In genomic region chr6:30673764-30674561, GRCm38 (mm10) we compare ENCODE assay signal across 10 mouse cellular contexts. TPM values are rescaled to one million over a fixed set of nuclear protein-coding genes. Genes with fewer than 3 reads are reported as not detected.
DNase-seq lines count a peak whose midpoint lies in the region; ATAC-seq lines count a peak whose summit lies in the region.
"Had no signal": no experiment of that assay in that cellular context is flagged by ENCODE, and none has a peak within 500 bp of the region (broad histone marks: within the 10 kb centered on the region; RNA-seq: fewer than 3 reads in every experiment).

No protein-coding gene starts in this region.

- H3K36me3 ChIP-seq in heart, embryonic 13.5 days, result no peaks in the 10 kb centered on the region
- H3K36me3 ChIP-seq in midbrain, embryonic 14.5 days (ENCODE audit: control insufficient read depth, insufficient read depth, low read length), result no peaks in the 10 kb centered on the region

- 0 out of 2 replicates have a peak overlapping the region, but pooled peaks have one; percentile 1 for H3K4me3 ChIP-seq in heart, embryonic 13.5 days
- no peak overlapping the region for H3K4me3 ChIP-seq in midbrain, embryonic 14.5 days (replicated peaks; ENCODE audit: low read depth, low read length)

- H3K4me1 ChIP-seq in heart, embryonic 13.5 days, result peaks cover 57% of the 10 kb centered on the region
- H3K4me1 ChIP-seq in midbrain, embryonic 14.5 days (ENCODE audit: control insufficient read depth, insufficient read depth, low read length), result peaks cover 47% of the 10 kb centered on the region

- H3K4me2 ChIP-seq in heart, embryonic 13.5 days, result peak overlapping the region; percentile 48
- H3K4me2 ChIP-seq in midbrain, embryonic 14.5 days (ENCODE audit: low read length), result peak overlapping the region; percentile 38

- 0 out of 2 replicates have a peak, but pooled peaks cover 3% of the 10 kb centered on the region for H3K27me3 ChIP-seq in heart, embryonic 13.5 days (replicated peaks)
- no peaks in the 10 kb centered on the region for H3K27me3 ChIP-seq in midbrain, embryonic 14.5 days (ENCODE audit: control insufficient read depth, insufficient read depth, low read length)
- H3K27me3 ChIP-seq: CH12.LX had no signal

- no peak for ATAC-seq in heart, embryonic 13.5 days (ENCODE audit: extremely low read depth, insufficient number of reproducible peaks, low FRiP score, low TSS enrichment)
- ATAC-seq in midbrain, embryonic 14.5 days (ENCODE audit: low FRiP score, low TSS enrichment), result no peak

- no peaks in the 10 kb centered on the region for H3K9me3 ChIP-seq in heart, embryonic 13.5 days
- no peaks in the 10 kb centered on the region for H3K9me3 ChIP-seq in midbrain, embryonic 14.5 days (ENCODE audit: control insufficient read depth, low read length)

- DNase-seq in gastrocnemius, postnatal 10 days, result peak; percentile 72
- no peak for DNase-seq in gastrocnemius, adult 8-10 months (ENCODE audit: low spot score in 2 of 2)
- peak; percentile 36 to 64 for DNase-seq in adrenal gland, postnatal 36 days
- peak; percentile 63 to 75 for DNase-seq in kidney, postnatal 4 days
- DNase-seq in midbrain, embryonic 14.5 days, result peak; percentile 68
- no peak for DNase-seq in left cerebral cortex, postnatal 10 days (ENCODE audit: extremely low spot score in 1 of 2, low spot score in 2 of 2)
- no peak for DNase-seq in thymus, postnatal 36 days

- intact Hi-C loops in left cerebral cortex, postnatal 10 days (cut with DNase I), result no loop called here

- H3K9ac ChIP-seq in heart, embryonic 13.5 days, result peak overlapping the region; percentile 66
- peak overlapping the region; percentile 36 for H3K9ac ChIP-seq in midbrain, embryonic 14.5 days (replicated peaks; ENCODE audit: low read length)

- peak overlapping the region; percentile 83 for H3K27ac ChIP-seq in heart, embryonic 13.5 days (replicated peaks)
- H3K27ac ChIP-seq in midbrain, embryonic 14.5 days (replicated peaks; ENCODE audit: low read depth, low read length), result peak overlapping the region; percentile 91

- WGBS in heart, embryonic 13.5 days, result 14% methylated on average over 14 of the region's 14 CpGs
- 33% methylated on average over 14 of the region's 14 CpGs for WGBS in midbrain, embryonic 14.5 days

RNA-seq across cellular contexts. Expression of gene Cep41, which starts 19.6 kb away (rescaled TPM):
- total RNA-seq in gastrocnemius, postnatal 10 days (2021), result 1 to 10 TPM; 3.4 to 3.7 TPM
- total RNA-seq in gastrocnemius, adult 8-10 months (2022), result under 1 TPM; 0.12 to 0.83 (median 0.41) TPM
- 1 to 10 TPM; 6.1 to 9.6 TPM for total RNA-seq in adrenal gland, postnatal 36 days (2021)
- 11.0 and 12.2 TPM in 2 replicates for polyA plus RNA-seq in heart, embryonic 13.5 days (2015; fragmentation: Nextera tagmentation; extraction: Ambion mirVana)
- polyA plus RNA-seq in midbrain, embryonic 14.5 days (2014; fragmentation: Nextera tagmentation; extraction: Ambion mirVana), result 13.3 and 14.2 TPM in 2 replicates
- total RNA-seq in left cerebral cortex, postnatal 10 days (2021), result 1 to 10 TPM; 7.1 to 7.8 TPM

RNA-seq across cellular contexts. Expression of gene Cpa1, which starts 34.9 kb away (rescaled TPM):
- total RNA-seq in gastrocnemius, postnatal 10 days (2021), result under 1 TPM in 1 of 2 experiments, not detected in 1; 0.19 TPM
- total RNA-seq in gastrocnemius, adult 8-10 months (2022), result not detected
- total RNA-seq in adrenal gland, postnatal 36 days (2021), result not detected
- polyA plus RNA-seq in heart, embryonic 13.5 days (2015; fragmentation: Nextera tagmentation; extraction: Ambion mirVana), result 2.1 and 3.9 TPM in 2 replicates
- 0.50 and 0.61 TPM in 2 replicates for polyA plus RNA-seq in midbrain, embryonic 14.5 days (2014; fragmentation: Nextera tagmentation; extraction: Ambion mirVana)
- total RNA-seq in left cerebral cortex, postnatal 10 days (2021), result not detected
- total RNA-seq: CH12.LX had no signal
- polyA plus RNA-seq: cortical plate, adult 2 months had no signal

RNA-seq across cellular contexts. Expression of gene Mest, which starts 49.4 kb away (rescaled TPM):
- total RNA-seq in gastrocnemius, postnatal 10 days (2021), result 100 to 1,000 TPM; 211 to 268 TPM
- total RNA-seq in gastrocnemius, adult 8-10 months (2022), result 1 to 10 TPM; 1.2 to 2.9 (median 1.5) TPM
- 10 to 100 TPM; 54.1 to 68.9 TPM for total RNA-seq in adrenal gland, postnatal 36 days (2021)
- 2,537 and 2,584 TPM in 2 replicates for polyA plus RNA-seq in heart, embryonic 13.5 days (2015; fragmentation: Nextera tagmentation; extraction: Ambion mirVana)
- polyA plus RNA-seq in midbrain, embryonic 14.5 days (2014; fragmentation: Nextera tagmentation; extraction: Ambion mirVana), result 297 and 402 TPM in 2 replicates
- total RNA-seq in left cerebral cortex, postnatal 10 days (2021), result 100 to 1,000 TPM; 102 to 105 TPM

Comparison
In these comparisons a context has a peak if more than half of its experiments do, and no peak if none do; other contexts are left out.
1. DNase-seq: peak in gastrocnemius, postnatal 10 days (single experiment), adrenal gland, postnatal 36 days (2 of 2), kidney, postnatal 4 days (2 of 2) and midbrain, embryonic 14.5 days (single experiment); none in gastrocnemius, adult 8-10 months (0 of 2), left cerebral cortex, postnatal 10 days (0 of 2) and thymus, postnatal 36 days (0 of 2).
2. RNA of gene Mest, which starts 49.4 kb away (total RNA-seq): 211 to 268 TPM in gastrocnemius, postnatal 10 days, 102 to 105 TPM in left cerebral cortex, postnatal 10 days and 54.1 to 68.9 TPM in adrenal gland, postnatal 36 days; 1.2 to 2.9 TPM in gastrocnemius, adult 8-10 months; every median in the first group is over 10 times any median in the second.